Mouse (Mus musculus) midbrain, embryonic 16.5 days (tissue): ENCODE data around the gene Cntn5. TPM values are rescaled to one million over a fixed set of nuclear protein-coding genes. Genes with fewer than 3 reads are reported as not detected.

ENCODE experiments used
- ATAC-seq: fragments of 200-750 bp; cut with Nextera tagmentation; 2 replicates; pipeline ENCODE4 v1.8.0; 2017; ENCODE audit warnings: moderate TSS enrichment
- H3K27ac ChIP-seq: fragments of 300-500 bp; sonication (generic); 2 replicates; pipeline ENCODE4 v1.5.1; 2014; ENCODE audit warnings: mild to moderate bottlenecking, low read length, mixed read lengths
- H3K27me3 ChIP-seq: fragments of 300-500 bp; sonication (generic); 2 replicates; pipeline ENCODE4 v1.6.1; 2014; ENCODE audit warnings: low read depth, low read length, mixed read lengths; ENCODE audit not compliant: control insufficient read depth, insufficient read depth
- H3K36me3 ChIP-seq: fragments of 300-500 bp; sonication (generic); 2 replicates; pipeline ENCODE4 v1.6.1; 2014; ENCODE audit warnings: mild to moderate bottlenecking, low read length, moderate library complexity, mixed read lengths; ENCODE audit not compliant: control insufficient read depth, insufficient read depth
- H3K4me1 ChIP-seq: fragments of 300-500 bp; sonication (generic); 2 replicates; pipeline ENCODE4 v1.6.1; 2014; ENCODE audit warnings: mild to moderate bottlenecking, low read length, mixed read lengths; ENCODE audit not compliant: control insufficient read depth, insufficient read depth
- H3K4me2 ChIP-seq: fragments of 300-500 bp; sonication (generic); 2 replicates; pipeline ENCODE4 v1.6.1; 2014; ENCODE audit warnings: mild to moderate bottlenecking, low read length, mixed read lengths
- H3K4me3 ChIP-seq: fragments of 300-500 bp; sonication (generic); 2 replicates; pipeline ENCODE4 v1.5.1; 2014; ENCODE audit warnings: low read depth, mild to moderate bottlenecking, low read length, moderate library complexity, mixed read lengths
- H3K9ac ChIP-seq: fragments of 300-500 bp; sonication (generic); 2 replicates; pipeline ENCODE4 v1.6.1; 2014; ENCODE audit warnings: low read depth, low read length, mixed read lengths
- H3K9me3 ChIP-seq: fragments of 300-500 bp; sonication (generic); replicated peaks from 2 replicates; pipeline ENCODE4 v1.6.1; 2014; ENCODE audit warnings: mild to moderate bottlenecking, low read length, mixed read lengths; ENCODE audit not compliant: control insufficient read depth, poor library complexity, severe bottlenecking
- WGBS: fragments of 180-500 bp; shearing (Covaris S2); extraction: QIAGEN DNeasy Blood & Tissue Kit; methylation state at CpG from one replicate; pipeline ENCODE4 v1.1.7; 2014; 5-methylcytosine and 5-hydroxymethylcytosine counted together
- microRNA-seq: library from miRNA; unstranded; fragments of <30 nt; microRNA quantifications from one replicate; pipeline ENCODE4, GENCODE M21; 2017
- polyA plus RNA-seq: library from polyadenylated mRNA; unstranded; fragments of >200 nt; fragmentation: Nextera tagmentation; extraction: Ambion mirVana; gene quantifications from 2 replicates; pipeline ENCODE4 v1.2.1, GENCODE M21; 2015

Cntn5 gene
- polyA plus RNA-seq, 1 experiment from 2014 or later, result 25.4 TPM

GRCm38 (mm10) chr9:9646276-9646675, 1258.3 kb downstream of the Cntn5 start:
- no peaks in the 10 kb centered on the region for H3K9me3 ChIP-seq
- no peaks in the 10 kb centered on the region for H3K36me3 ChIP-seq
- no peak for ATAC-seq
- WGBS, result 88% methylated on average over 1 of the region's 1 CpGs
- H3K4me1 ChIP-seq, result no peaks in the 10 kb centered on the region
- H3K27me3 ChIP-seq, result no peaks in the 10 kb centered on the region
- no peak overlapping the region for H3K9ac ChIP-seq
- no peak overlapping the region for H3K27ac ChIP-seq
- H3K4me3 ChIP-seq, result no peak overlapping the region
- H3K4me2 ChIP-seq, result no peak overlapping the region

Small RNA genes lying within 50 kb of the gene (microRNA-seq; reads per million reads assigned to microRNA genes)
- not detected for gene Gm24496
- not detected for gene Gm25086
- not detected for gene Gm26195
- gene Mir6237, result not detected
